Mouse (Mus musculus) cerebellum, adult 2 months (tissue): ENCODE results near the gene Utp14a.

Source experiments
- CTCF ChIP-seq: fragments of 200-500 bp; IDR thresholded peaks from 2 replicates; pipeline ENCODE4 v1.5.1; 2011; ENCODE audit warnings: low read depth, mild to moderate bottlenecking, control low read depth, low read length, moderate library complexity, borderline replicate concordance; ENCODE audit not compliant: insufficient read depth
- POLR2A ChIP-seq: fragments of 200-500 bp; IDR thresholded peaks from 2 replicates; pipeline ENCODE4 v1.6.1; 2011; ENCODE audit warnings: low read length, control low read depth, borderline replicate concordance; ENCODE audit not compliant: insufficient read depth

GRCm38 (mm10) chrX:48271671-48272070 is 15.0 kb downstream of the Utp14a start:
- TF ChIP-seq CTCF = no peak
- no peak for TF ChIP-seq POLR2A
